Mouse (Mus musculus): ENCODE results near the gene C330007P06Rik. TPM values are rescaled to one million over a fixed set of nuclear protein-coding genes. Genes with fewer than 3 reads are reported as not detected.

C330007P06Rik gene
- polyA plus RNA-seq, 1 experiment from 2014 or later = 31.7 TPM

GRCm38 (mm10) chrX:36831632-36832031 lies 42.3 kb downstream of the C330007P06Rik start:
- Histone ChIP-seq H3K27ac (no peak overlapping the region), H3K27me3 (no peaks in the 10 kb centered on the region), H3K36me3 (no peaks in the 10 kb centered on the region), H3K4me1 (no peaks in the 10 kb centered on the region), H3K9me3 (no peaks in the 10 kb centered on the region), H3K4me3 (no peak overlapping the region), H3K9ac (no peak overlapping the region), H3K4me2 (no peak overlapping the region)
- ATAC-seq (ENCODE audit: insufficient number of reproducible peaks, low FRiP score, low TSS enrichment, low read depth) = no peak
- WGBS = 64% methylated on average over 4 of the region's 4 CpGs

- 43% methylated on average over 5 of the region's 5 CpGs for WGBS
- H3K4me1 ChIP-seq = no peaks in the 10 kb centered on the region
- ATAC-seq (ENCODE audit: insufficient number of reproducible peaks, low FRiP score, low TSS enrichment, low read depth) = no peak
- no peaks in the 10 kb centered on the region for H3K36me3 ChIP-seq
- no peak overlapping the region for H3K4me2 ChIP-seq
- H3K27ac ChIP-seq = no peak overlapping the region
- H3K4me3 ChIP-seq = no peak overlapping the region
- no peak overlapping the region for H3K9ac ChIP-seq
- no peaks in the 10 kb centered on the region for H3K9me3 ChIP-seq
- no peaks in the 10 kb centered on the region for H3K27me3 ChIP-seq
Measured at GRCm38 (mm10) chrX:36830271-36830670, 43.6 kb downstream of the C330007P06Rik start.

- WGBS = 83% methylated on average over 5 of the region's 5 CpGs
- Histone ChIP-seq H3K4me2 (no peak overlapping the region), H3K27ac (no peak overlapping the region), H3K9me3 (no peaks in the 10 kb centered on the region), H3K36me3 (no peaks in the 10 kb centered on the region), H3K27me3 (no peaks in the 10 kb centered on the region), H3K9ac (no peak overlapping the region), H3K4me1 (no peaks in the 10 kb centered on the region), H3K4me3 (no peak overlapping the region)
- ATAC-seq (ENCODE audit: insufficient number of reproducible peaks, low FRiP score, low TSS enrichment, low read depth) = no peak
Measured at GRCm38 (mm10) chrX:36826873-36827272, 47.0 kb downstream of the C330007P06Rik start.

- no peaks in the 10 kb centered on the region for H3K9me3 ChIP-seq
- no peaks in the 10 kb centered on the region for H3K36me3 ChIP-seq
- H3K4me2 ChIP-seq = no peak overlapping the region
- ATAC-seq (ENCODE audit: insufficient number of reproducible peaks, low FRiP score, low TSS enrichment, low read depth) = no peak
- WGBS = 47% methylated on average over 2 of the region's 2 CpGs
- H3K4me3 ChIP-seq = no peak overlapping the region
- no peaks in the 10 kb centered on the region for H3K4me1 ChIP-seq
- H3K27ac ChIP-seq = no peak overlapping the region
- H3K9ac ChIP-seq = no peak overlapping the region
- H3K27me3 ChIP-seq = no peaks in the 10 kb centered on the region
Measured at GRCm38 (mm10) chrX:36825032-36825431, 48.9 kb downstream of the C330007P06Rik start.

- Histone ChIP-seq H3K36me3 (no peaks in the 10 kb centered on the region), H3K4me1 (no peaks in the 10 kb centered on the region), H3K9me3 (no peaks in the 10 kb centered on the region), H3K4me2 (no peak overlapping the region), H3K4me3 (no peak overlapping the region), H3K27ac (no peak overlapping the region), H3K9ac (no peak overlapping the region), H3K27me3 (no peaks in the 10 kb centered on the region)
- whole genome bisulfite sequencing = 67% methylated on average over 10 of the region's 10 CpGs
- ATAC-seq (ENCODE audit: insufficient number of reproducible peaks, low FRiP score, low TSS enrichment, low read depth) = no peak
Measured at GRCm38 (mm10) chrX:36823932-36824711, 49.8 kb downstream of the C330007P06Rik start.

GRCm38 (mm10) chrX:36820201-36820600 lies 53.7 kb downstream of the C330007P06Rik start:
- 0 out of 2 replicates have a peak, but pooled peaks cover 3% of the 10 kb centered on the region for H3K4me1 ChIP-seq
- H3K4me2 ChIP-seq = no peak overlapping the region
- no peak for ATAC-seq (ENCODE audit: insufficient number of reproducible peaks, low FRiP score, low TSS enrichment, low read depth)
- H3K9me3 ChIP-seq = no peaks in the 10 kb centered on the region
- no peak overlapping the region for H3K4me3 ChIP-seq
- no peak overlapping the region for H3K27ac ChIP-seq
- no peaks in the 10 kb centered on the region for H3K36me3 ChIP-seq
- 17% methylated on average over 4 of the region's 4 CpGs for WGBS
- H3K9ac ChIP-seq = no peak overlapping the region
- no peaks in the 10 kb centered on the region for H3K27me3 ChIP-seq

- 69% methylated on average over 4 of the region's 4 CpGs for WGBS
- H3K9ac ChIP-seq = no peak overlapping the region
- ATAC-seq (ENCODE audit: insufficient number of reproducible peaks, low FRiP score, low TSS enrichment, low read depth) = no peak
Measured at GRCm38 (mm10) chrX:36819575-36819974, 54.3 kb downstream of the C330007P06Rik start.

GRCm38 (mm10) chrX:36816953-36817441 lies 56.9 kb downstream of the C330007P06Rik start:
- no peaks in the 10 kb centered on the region for H3K36me3 ChIP-seq
- WGBS = 20% methylated on average over 10 of the region's 10 CpGs
- 0 out of 2 replicates have a peak, but pooled peaks cover 3% of the 10 kb centered on the region for H3K4me1 ChIP-seq
- H3K27me3 ChIP-seq = no peaks in the 10 kb centered on the region
- no peaks in the 10 kb centered on the region for H3K9me3 ChIP-seq
- peak overlapping the region; percentile 35 for H3K4me2 ChIP-seq
- ATAC-seq (ENCODE audit: insufficient number of reproducible peaks, low FRiP score, low TSS enrichment, low read depth) = no peak
- no peak overlapping the region for H3K9ac ChIP-seq
- no peak overlapping the region for H3K27ac ChIP-seq
- peak overlapping the region; percentile 10; the same call in 1 of the 2 replicates for H3K4me3 ChIP-seq

More at GRCm38 (mm10) chrX:36819575-36819974, 54.3 kb downstream of the C330007P06Rik start:
- no peaks in the 10 kb centered on the region for H3K9me3 ChIP-seq
- no peaks in the 10 kb centered on the region for H3K36me3 ChIP-seq
- H3K27me3 ChIP-seq = no peaks in the 10 kb centered on the region
- 0 out of 2 replicates have a peak, but pooled peaks cover 3% of the 10 kb centered on the region for H3K4me1 ChIP-seq
- no peak overlapping the region for H3K4me2 ChIP-seq
- no peak overlapping the region for H3K4me3 ChIP-seq
- no peak overlapping the region for H3K27ac ChIP-seq

GRCm38 (mm10) chrX:36816368-36816899 lies 57.5 kb downstream of the C330007P06Rik start:
- Histone ChIP-seq H3K9ac (no peak overlapping the region), H3K27me3 (no peaks in the 10 kb centered on the region), H3K9me3 (no peaks in the 10 kb centered on the region), H3K36me3 (no peaks in the 10 kb centered on the region), H3K4me3 (no peak overlapping the region), H3K4me2 (no peak overlapping the region), H3K27ac (no peak overlapping the region), H3K4me1 (0 out of 2 replicates have a peak, but pooled peaks cover 3% of the 10 kb centered on the region)
- 42% methylated on average over 8 of the region's 8 CpGs for WGBS
- no peak for ATAC-seq (ENCODE audit: insufficient number of reproducible peaks, low FRiP score, low TSS enrichment, low read depth)

- no peaks in the 10 kb centered on the region for H3K36me3 ChIP-seq
- no peak overlapping the region for H3K9ac ChIP-seq
- H3K4me1 ChIP-seq = 0 out of 2 replicates have a peak, but pooled peaks cover 3% of the 10 kb centered on the region
- 65% methylated on average over 4 of the region's 4 CpGs for WGBS
- no peaks in the 10 kb centered on the region for H3K9me3 ChIP-seq
- H3K4me2 ChIP-seq = no peak overlapping the region
- no peak for ATAC-seq (ENCODE audit: insufficient number of reproducible peaks, low FRiP score, low TSS enrichment, low read depth)
- H3K27ac ChIP-seq = no peak overlapping the region
- H3K27me3 ChIP-seq = no peaks in the 10 kb centered on the region
- no peak overlapping the region for H3K4me3 ChIP-seq
Measured at GRCm38 (mm10) chrX:36815439-36815838, 58.5 kb downstream of the C330007P06Rik start.

- Histone ChIP-seq H3K36me3 (no peaks in the 10 kb centered on the region), H3K27me3 (no peaks in the 10 kb centered on the region), H3K4me1 (0 out of 2 replicates have a peak, but pooled peaks cover 3% of the 10 kb centered on the region), H3K4me3 (no peak overlapping the region), H3K9ac (no peak overlapping the region), H3K27ac (no peak overlapping the region), H3K4me2 (no peak overlapping the region), H3K9me3 (no peaks in the 10 kb centered on the region)
- ATAC-seq (ENCODE audit: insufficient number of reproducible peaks, low FRiP score, low TSS enrichment, low read depth) = no peak
- 79% methylated on average over 4 of the region's 4 CpGs for WGBS
Measured at GRCm38 (mm10) chrX:36815022-36815421, 58.9 kb downstream of the C330007P06Rik start.

GRCm38 (mm10) chrX:36814161-36814836 lies 59.6 kb downstream of the C330007P06Rik start:
- Histone ChIP-seq H3K4me3 (no peak overlapping the region), H3K27ac (no peak overlapping the region), H3K4me1 (0 out of 2 replicates have a peak, but pooled peaks cover 3% of the 10 kb centered on the region), H3K9ac (no peak overlapping the region), H3K4me2 (no peak overlapping the region), H3K36me3 (no peaks in the 10 kb centered on the region), H3K27me3 (no peaks in the 10 kb centered on the region), H3K9me3 (no peaks in the 10 kb centered on the region)
- 43% methylated on average over 8 of the region's 8 CpGs for WGBS
- no peak for ATAC-seq (ENCODE audit: insufficient number of reproducible peaks, low FRiP score, low TSS enrichment, low read depth)
